In the genomic region with DNA sequence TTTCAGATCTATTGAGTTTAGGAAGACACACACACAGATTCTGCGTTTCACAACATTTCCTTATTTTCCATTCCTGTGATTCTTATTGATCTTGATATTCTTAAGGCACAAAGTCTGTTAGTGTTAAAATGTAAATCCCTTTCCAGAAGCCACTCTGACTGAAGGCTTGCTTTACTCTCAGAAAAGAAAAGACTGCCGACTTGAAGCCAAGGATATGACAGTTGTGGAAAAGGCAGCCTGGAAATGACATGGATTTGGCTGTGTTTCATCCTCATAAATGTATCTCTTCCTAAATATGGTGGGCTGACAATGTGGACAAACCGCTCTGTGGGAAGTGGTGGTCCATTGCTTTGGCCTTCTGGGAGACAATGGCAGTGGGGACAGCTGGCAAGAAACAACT, we compare ENCODE assay signal across 27 mouse cellular contexts.
"Had no signal": no experiment of that assay in that cellular context is flagged by ENCODE, and none has a peak within 500 bp of the region (broad histone marks: within the 10 kb centered on the region; RNA-seq: fewer than 3 reads in every experiment).

No protein-coding gene starts in this region.

- H3K36me3 ChIP-seq: heart, embryonic 10.5 days; heart, embryonic 12.5 days; hindbrain, embryonic 10.5 days; intestine, embryonic 15.5 days; limb, embryonic 10.5 days; limb, embryonic 12.5 days; liver, embryonic 13.5 days; liver, embryonic 15.5 days had no signal

- H3K9ac ChIP-seq: heart, embryonic 12.5 days; hindbrain, embryonic 14.5 days; intestine, embryonic 15.5 days; limb, embryonic 12.5 days; liver, embryonic 13.5 days; liver, embryonic 15.5 days; liver, postnatal 0 days had no signal

- H3K27me3 ChIP-seq: heart, embryonic 12.5 days; intestine, embryonic 15.5 days; limb, embryonic 12.5 days; liver, embryonic 13.5 days; liver, embryonic 15.5 days had no signal

- H3K9me3 ChIP-seq: heart, embryonic 10.5 days; heart, embryonic 12.5 days; hindbrain, embryonic 10.5 days; intestine, embryonic 15.5 days; limb, embryonic 10.5 days; limb, embryonic 12.5 days; liver, embryonic 13.5 days; liver, embryonic 15.5 days had no signal

- H3K4me2 ChIP-seq: heart, embryonic 12.5 days; hindbrain, embryonic 14.5 days; intestine, embryonic 15.5 days; limb, embryonic 12.5 days; liver, embryonic 11.5 days; liver, embryonic 13.5 days; liver, embryonic 15.5 days had no signal

- ATAC-seq: inflammation-experienced regulatory T-cells, adult 6 months; intestine, embryonic 15.5 days; intestine, postnatal 0 days; liver, postnatal 0 days had no signal

- H3K4me3 ChIP-seq: gastrocnemius, adult 2 months; heart, embryonic 10.5 days; heart, embryonic 12.5 days; hindbrain, embryonic 10.5 days; intestine, embryonic 15.5 days; layer of hippocampus, adult 2 months; left cerebral cortex, adult 2 months; limb, embryonic 10.5 days; limb, embryonic 12.5 days; liver, embryonic 13.5 days; liver, embryonic 15.5 days had no signal

- H3K27ac ChIP-seq: gastrocnemius, adult 2 months; heart, embryonic 10.5 days; hindbrain, embryonic 10.5 days; hindbrain, embryonic 14.5 days; intestine, embryonic 15.5 days; layer of hippocampus, adult 2 months; left cerebral cortex, adult 2 months; limb, embryonic 10.5 days; limb, embryonic 12.5 days; liver, embryonic 13.5 days; liver, embryonic 15.5 days had no signal

- DNase-seq: gastrocnemius, adult 2 months; gastrocnemius, postnatal 10 days; gastrocnemius, postnatal 25 days; heart, adult 18-20 months; heart, postnatal 10 days; heart, postnatal 4 days; kidney, adult 18-20 months; kidney, adult 8-10 months; kidney, postnatal 10 days; kidney, postnatal 25 days; kidney, postnatal 4 days; liver; liver, embryonic 13.5 days; liver, postnatal 0 days had no signal

- H3K4me1 ChIP-seq: heart, embryonic 10.5 days; heart, embryonic 12.5 days; hindbrain, embryonic 10.5 days; intestine, embryonic 15.5 days; limb, embryonic 12.5 days; liver, embryonic 13.5 days; liver, embryonic 15.5 days had no signal
